Mouse (Mus musculus): ENCODE measurements around the gene Irs3.

The Irs3 gene

GRCm38 (mm10) chr5:137645652-137646091 lies at the start of gene Irs3:
Gene Irs3, minus strand, starts transcription at chr5:137645714.
- DNase-seq (ENCODE audit: low spot score in 2 of 2) = no peak

GRCm38 (mm10) chr5:137694796-137695195 lies 49.3 kb upstream of the Irs3 start:
- DNase-seq (ENCODE audit: low spot score in 2 of 2) = no peak

GRCm38 (mm10) chr5:137691881-137692280 lies 46.4 kb upstream of the Irs3 start:
- DNase-seq (ENCODE audit: low spot score in 2 of 2) = no peak

GRCm38 (mm10) chr5:137690531-137690930 lies 45.0 kb upstream of the Irs3 start:
- no peak for DNase-seq (ENCODE audit: low spot score in 2 of 2)

GRCm38 (mm10) chr5:137689974-137690373 lies 44.5 kb upstream of the Irs3 start:
- DNase-seq (ENCODE audit: low spot score in 2 of 2) = no peak

- no peak for DNase-seq (ENCODE audit: low spot score in 2 of 2)
These were observed 40.7 kb upstream of the Irs3 start for GRCm38 (mm10) chr5:137686127-137686790.

GRCm38 (mm10) chr5:137685653-137686052 lies 40.1 kb upstream of the Irs3 start:
- DNase-seq (ENCODE audit: low spot score in 2 of 2) = no peak

- DNase-seq (ENCODE audit: low spot score in 2 of 2) = peak; percentile 99 to 100
These were observed 39.0 kb upstream of the Irs3 start, which contains the start of gene Agfg2 for GRCm38 (mm10) chr5:137684294-137685123. Gene Agfg2, minus strand, starts transcription at chr5:137684726.

GRCm38 (mm10) chr5:137683388-137684293 lies 38.1 kb upstream of the Irs3 start:
- DNase-seq (ENCODE audit: low spot score in 2 of 2) = no peak

GRCm38 (mm10) chr5:137682526-137682925 lies 37.0 kb upstream of the Irs3 start:
- DNase-seq (ENCODE audit: low spot score in 2 of 2) = peak in 1 of 2 experiments; percentile 39

GRCm38 (mm10) chr5:137679726-137680125 lies 34.2 kb upstream of the Irs3 start:
- no peak for DNase-seq (ENCODE audit: low spot score in 2 of 2)

- DNase-seq (ENCODE audit: low spot score in 2 of 2) = no peak
These were observed 33.2 kb upstream of the Irs3 start for GRCm38 (mm10) chr5:137678736-137679135.

- DNase-seq (ENCODE audit: low spot score in 2 of 2) = no peak
These were observed 32.3 kb upstream of the Irs3 start for GRCm38 (mm10) chr5:137677859-137678258.

GRCm38 (mm10) chr5:137674786-137675185 lies 29.3 kb upstream of the Irs3 start:
- no peak for DNase-seq (ENCODE audit: low spot score in 2 of 2)

- no peak for DNase-seq (ENCODE audit: low spot score in 2 of 2)
These were observed 27.5 kb upstream of the Irs3 start for GRCm38 (mm10) chr5:137673015-137673414.

GRCm38 (mm10) chr5:137672361-137672760 lies 26.8 kb upstream of the Irs3 start:
- no peak for DNase-seq (ENCODE audit: low spot score in 2 of 2)

- DNase-seq (ENCODE audit: low spot score in 2 of 2) = peak in 1 of 2 experiments; percentile 46
These were observed 26.1 kb upstream of the Irs3 start for GRCm38 (mm10) chr5:137671443-137672240.

- DNase-seq (ENCODE audit: low spot score in 2 of 2) = no peak
These were observed 24.7 kb upstream of the Irs3 start for GRCm38 (mm10) chr5:137670240-137670639.

- DNase-seq (ENCODE audit: low spot score in 2 of 2) = no peak
These were observed 23.5 kb upstream of the Irs3 start for GRCm38 (mm10) chr5:137668971-137669370.

GRCm38 (mm10) chr5:137663057-137663456 lies 17.5 kb upstream of the Irs3 start:
- no peak for DNase-seq (ENCODE audit: low spot score in 2 of 2)

All from left cerebral cortex, adult 9 months (tissue).